Mouse (Mus musculus) neutrophil, adult 65 days (primary cell): Measurements from ENCODE around the gene Ms4a4a. TPM values are rescaled to one million over a fixed set of nuclear protein-coding genes. Genes with fewer than 3 reads are reported as not detected.

ENCODE experiments used
- total RNA-seq: library from RNA; stranded (reverse); gene quantifications from 2 replicates; pipeline ENCODE4 v1.2.4, GENCODE M21; 2023

The Ms4a4a gene
- total RNA-seq, result 8.6 and 9.1 TPM in 2 replicates

DNA sequence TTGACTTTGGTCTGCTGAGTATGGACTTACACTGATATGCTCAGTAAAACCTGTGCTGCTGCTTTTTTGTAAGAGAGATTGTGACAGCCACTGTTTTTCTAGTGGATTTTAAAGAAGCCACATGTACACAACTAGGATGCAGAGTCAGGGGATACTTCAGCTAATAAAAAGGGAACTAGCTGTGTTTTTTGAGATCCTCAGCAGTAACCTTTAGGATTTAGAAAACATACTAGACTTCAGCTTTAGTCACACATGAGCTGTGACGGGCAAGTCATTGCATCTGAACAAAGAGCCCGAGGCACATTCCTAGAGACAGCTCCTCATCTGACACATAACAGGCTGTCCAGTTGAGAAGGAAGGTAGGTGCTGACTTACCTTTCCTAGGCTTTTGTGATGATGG, at the start of gene Ms4a4a:
Ms4a4a (plus strand) TSS at position 251 of the 400 bp plus-strand sequence.

DNA sequence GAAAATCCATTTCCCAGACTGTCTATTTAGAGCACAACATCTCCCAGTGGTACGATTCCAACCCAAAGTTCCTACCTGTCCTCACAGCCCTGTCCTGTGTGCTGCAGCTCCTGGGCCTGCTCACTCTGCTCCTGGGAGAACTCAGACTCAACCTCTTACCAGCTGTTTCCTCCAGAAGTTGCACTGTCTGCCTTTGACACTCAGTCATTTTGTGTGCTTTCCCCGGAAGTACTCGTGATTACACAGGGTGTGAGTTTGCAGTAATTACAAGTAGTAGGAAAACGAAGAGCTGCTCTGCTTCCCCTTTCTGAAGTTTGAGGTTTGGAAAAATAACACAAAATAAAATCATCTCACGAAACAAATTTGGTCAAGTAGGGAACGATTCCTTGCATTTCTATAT, 39.4 kb upstream of the Ms4a4a start, which contains the start of gene Ms4a7:
Ms4a7 (minus strand) TSS at position 215 of the 400 bp plus-strand sequence.

DNA sequence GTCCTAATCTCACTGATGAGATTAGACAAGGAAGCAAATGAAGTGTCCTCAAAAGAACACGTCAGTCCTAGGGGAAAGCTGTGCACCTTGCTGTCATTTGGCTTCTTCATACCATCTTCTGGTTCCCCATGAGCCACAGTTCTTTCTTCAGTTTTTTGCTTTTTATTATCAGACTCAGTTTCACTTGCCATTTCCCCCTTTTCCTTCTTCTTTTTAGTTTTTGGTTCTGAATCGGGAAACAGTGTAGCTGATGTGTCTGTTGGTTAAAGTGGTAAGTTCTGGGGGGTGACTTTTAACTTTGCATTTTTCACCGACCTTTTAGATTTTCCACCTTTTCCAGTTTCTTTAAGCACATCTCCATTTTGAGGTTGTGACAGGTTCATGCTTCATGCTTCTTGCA, 29.2 kb downstream of the Ms4a4a start, which contains the start of gene Ms4a4c:
Ms4a4c (plus strand) TSS at position 244 of the 400 bp plus-strand sequence.

Other genes starting within 250 kb of the Ms4a4a start
- not detected in 2 replicates for gene 1700017D01Rik, start 244.6 kb upstream of the Ms4a4a start, total RNA-seq
- gene 1700025F22Rik, start 210.2 kb upstream of the Ms4a4a start, total RNA-seq, result not detected in 2 replicates
- gene Ms4a13, start 178.8 kb upstream of the Ms4a4a start, total RNA-seq, result not detected in 2 replicates
- not detected in 2 replicates for gene Ms4a12, start 143.1 kb upstream of the Ms4a4a start, total RNA-seq
- gene Ms4a1, start 109.3 kb upstream of the Ms4a4a start, total RNA-seq, result 0.86 and 0.95 TPM in 2 replicates
- gene Ms4a5, start 91.7 kb upstream of the Ms4a4a start, total RNA-seq, result not detected in 2 replicates
- gene Ms4a14, start 61.1 kb upstream of the Ms4a4a start, total RNA-seq, result not detected in 2 replicates
- 0.25 TPM in 1 of 2 replicates, not detected in the other for gene Ms4a7, start 39.4 kb upstream of the Ms4a4a start, total RNA-seq
- 26.6 and 27.6 TPM in 2 replicates for gene Ms4a4c, start 29.2 kb downstream of the Ms4a4a start, total RNA-seq
- 3.4 and 5.1 TPM in 2 replicates for gene Ms4a4b, start 68.0 kb downstream of the Ms4a4a start, total RNA-seq
- gene Ms4a6c, start 93.8 kb downstream of the Ms4a4a start, total RNA-seq, result 117 and 149 TPM in 2 replicates
- gene Gm8369, start 110.4 kb downstream of the Ms4a4a start, total RNA-seq, result 1.5 and 2.4 TPM in 2 replicates
- 11.9 and 14.9 TPM in 2 replicates for gene Ms4a6b, start 141.0 kb downstream of the Ms4a4a start, total RNA-seq
- not detected in 2 replicates for gene Ms4a4d, start 161.3 kb downstream of the Ms4a4a start, total RNA-seq
- gene Ms4a6d, start 229.3 kb downstream of the Ms4a4a start, total RNA-seq, result 5.6 and 9.4 TPM in 2 replicates
- gene Ms4a2, start 248.2 kb downstream of the Ms4a4a start, total RNA-seq, result 3.3 and 3.5 TPM in 2 replicates